Mouse (Mus musculus) midbrain, embryonic 16.5 days (tissue): Measurements from ENCODE around the gene Pde4d. TPM values are rescaled to one million over a fixed set of nuclear protein-coding genes. Genes with fewer than 3 reads are reported as not detected.

Experiments
- ATAC-seq: fragments of 200-750 bp; cut with Nextera tagmentation; 2 replicates; pipeline ENCODE4 v1.8.0; 2017; ENCODE audit warnings: moderate TSS enrichment
- H3K27ac ChIP-seq: fragments of 300-500 bp; sonication (generic); 2 replicates; pipeline ENCODE4 v1.5.1; 2014; ENCODE audit warnings: mild to moderate bottlenecking, low read length, mixed read lengths
- H3K27me3 ChIP-seq: fragments of 300-500 bp; sonication (generic); 2 replicates; pipeline ENCODE4 v1.6.1; 2014; ENCODE audit warnings: low read depth, low read length, mixed read lengths; ENCODE audit not compliant: control insufficient read depth, insufficient read depth
- H3K36me3 ChIP-seq: fragments of 300-500 bp; sonication (generic); 2 replicates; pipeline ENCODE4 v1.6.1; 2014; ENCODE audit warnings: mild to moderate bottlenecking, low read length, moderate library complexity, mixed read lengths; ENCODE audit not compliant: control insufficient read depth, insufficient read depth
- H3K4me1 ChIP-seq: fragments of 300-500 bp; sonication (generic); 2 replicates; pipeline ENCODE4 v1.6.1; 2014; ENCODE audit warnings: mild to moderate bottlenecking, low read length, mixed read lengths; ENCODE audit not compliant: control insufficient read depth, insufficient read depth
- H3K4me2 ChIP-seq: fragments of 300-500 bp; sonication (generic); 2 replicates; pipeline ENCODE4 v1.6.1; 2014; ENCODE audit warnings: mild to moderate bottlenecking, low read length, mixed read lengths
- H3K4me3 ChIP-seq: fragments of 300-500 bp; sonication (generic); 2 replicates; pipeline ENCODE4 v1.5.1; 2014; ENCODE audit warnings: low read depth, mild to moderate bottlenecking, low read length, moderate library complexity, mixed read lengths
- H3K9ac ChIP-seq: fragments of 300-500 bp; sonication (generic); 2 replicates; pipeline ENCODE4 v1.6.1; 2014; ENCODE audit warnings: low read depth, low read length, mixed read lengths
- H3K9me3 ChIP-seq: fragments of 300-500 bp; sonication (generic); replicated peaks from 2 replicates; pipeline ENCODE4 v1.6.1; 2014; ENCODE audit warnings: mild to moderate bottlenecking, low read length, mixed read lengths; ENCODE audit not compliant: control insufficient read depth, poor library complexity, severe bottlenecking
- WGBS: fragments of 180-500 bp; shearing (Covaris S2); extraction: QIAGEN DNeasy Blood & Tissue Kit; methylation state at CpG from one replicate; pipeline ENCODE4 v1.1.7; 2014; 5-methylcytosine and 5-hydroxymethylcytosine counted together
- polyA plus RNA-seq: library from polyadenylated mRNA; unstranded; fragments of >200 nt; fragmentation: Nextera tagmentation; extraction: Ambion mirVana; gene quantifications from 2 replicates; pipeline ENCODE4 v1.2.1, GENCODE M21; 2015

Gene Pde4d
- polyA plus RNA-seq, 1 experiment from 2014 or later = 22.6 TPM

- 68% methylated on average over 12 of the region's 12 CpGs for WGBS
- Histone ChIP-seq H3K4me1 (no peaks in the 10 kb centered on the region), H3K9me3 (no peaks in the 10 kb centered on the region), H3K36me3 (no peaks in the 10 kb centered on the region), H3K4me3 (no peak overlapping the region), H3K9ac (no peak overlapping the region), H3K27me3 (no peaks in the 10 kb centered on the region), H3K27ac (no peak overlapping the region), H3K4me2 (no peak overlapping the region)
- peak; percentile 56 for ATAC-seq
These were observed 1108.9 kb downstream of the Pde4d start for GRCm38 (mm10) chr13:109558341-109559257.

- no peak overlapping the region for H3K4me3 ChIP-seq
- ATAC-seq = no peak
- no peaks in the 10 kb centered on the region for H3K4me1 ChIP-seq
- WGBS = 82% methylated on average over 4 of the region's 4 CpGs
- H3K4me2 ChIP-seq = no peak overlapping the region
- H3K27ac ChIP-seq = no peak overlapping the region
- no peaks in the 10 kb centered on the region for H3K9me3 ChIP-seq
- H3K9ac ChIP-seq = no peak overlapping the region
- no peaks in the 10 kb centered on the region for H3K36me3 ChIP-seq
- H3K27me3 ChIP-seq = no peaks in the 10 kb centered on the region
These were observed 1110.5 kb downstream of the Pde4d start for GRCm38 (mm10) chr13:109560261-109560660.

- H3K4me3 ChIP-seq = no peak overlapping the region
These were observed 1119.1 kb downstream of the Pde4d start for GRCm38 (mm10) chr13:109568638-109569468.

GRCm38 (mm10) chr13:109569491-109569890 is 1119.7 kb downstream of the Pde4d start:
- H3K9ac ChIP-seq = no peak overlapping the region
- no peak for ATAC-seq

More at GRCm38 (mm10) chr13:109568638-109569468, 1119.1 kb downstream of the Pde4d start:
- Histone ChIP-seq H3K9me3 (no peaks in the 10 kb centered on the region), H3K4me2 (no peak overlapping the region), H3K27me3 (no peaks in the 10 kb centered on the region), H3K4me1 (no peaks in the 10 kb centered on the region), H3K27ac (no peak overlapping the region), H3K36me3 (no peaks in the 10 kb centered on the region), H3K9ac (no peak overlapping the region)
- WGBS = 79% methylated on average over 20 of the region's 20 CpGs
- ATAC-seq = no peak

GRCm38 (mm10) chr13:109576725-109577124 is 1127.0 kb downstream of the Pde4d start:
- Histone ChIP-seq H3K4me2 (no peak overlapping the region), H3K27ac (no peak overlapping the region), H3K9ac (no peak overlapping the region), H3K36me3 (no peaks in the 10 kb centered on the region), H3K4me3 (no peak overlapping the region), H3K27me3 (no peaks in the 10 kb centered on the region), H3K4me1 (peaks cover 2% of the 10 kb centered on the region; the same call in 1 of the 2 replicates), H3K9me3 (no peaks in the 10 kb centered on the region)
- WGBS = 37% methylated on average over 1 of the region's 1 CpGs
- no peak for ATAC-seq

More at GRCm38 (mm10) chr13:109569491-109569890, 1119.7 kb downstream of the Pde4d start:
- no peaks in the 10 kb centered on the region for H3K4me1 ChIP-seq
- H3K9me3 ChIP-seq = no peaks in the 10 kb centered on the region
- no peaks in the 10 kb centered on the region for H3K36me3 ChIP-seq
- H3K4me3 ChIP-seq = no peak overlapping the region
- WGBS = 74% methylated on average over 5 of the region's 5 CpGs
- H3K27me3 ChIP-seq = no peaks in the 10 kb centered on the region
- no peak overlapping the region for H3K27ac ChIP-seq
- no peak overlapping the region for H3K4me2 ChIP-seq

GRCm38 (mm10) chr13:109577454-109577853 is 1127.7 kb downstream of the Pde4d start:
- H3K36me3 ChIP-seq = no peaks in the 10 kb centered on the region
- no peak for ATAC-seq
- H3K27ac ChIP-seq = no peak overlapping the region
- 66% methylated on average over 5 of the region's 5 CpGs for WGBS
- H3K4me3 ChIP-seq = no peak overlapping the region
- peaks cover 2% of the 10 kb centered on the region; the same call in 1 of the 2 replicates for H3K4me1 ChIP-seq
- H3K27me3 ChIP-seq = no peaks in the 10 kb centered on the region
- H3K4me2 ChIP-seq = no peak overlapping the region
- no peak overlapping the region for H3K9ac ChIP-seq
- no peaks in the 10 kb centered on the region for H3K9me3 ChIP-seq

GRCm38 (mm10) chr13:109577901-109578300 is 1128.2 kb downstream of the Pde4d start:
- Histone ChIP-seq H3K4me2 (no peak overlapping the region), H3K27ac (no peak overlapping the region), H3K4me1 (peaks cover 2% of the 10 kb centered on the region; the same call in 1 of the 2 replicates), H3K9ac (no peak overlapping the region), H3K4me3 (no peak overlapping the region), H3K36me3 (no peaks in the 10 kb centered on the region), H3K9me3 (no peaks in the 10 kb centered on the region), H3K27me3 (no peaks in the 10 kb centered on the region)
- no peak for ATAC-seq
- 47% methylated on average over 4 of the region's 4 CpGs for WGBS

- WGBS = 78% methylated on average over 16 of the region's 16 CpGs
- Histone ChIP-seq H3K4me2 (no peak overlapping the region), H3K4me3 (no peak overlapping the region), H3K9me3 (no peaks in the 10 kb centered on the region), H3K27ac (no peak overlapping the region; the same call in 1 of the 2 replicates), H3K9ac (0 out of 2 replicates have a peak overlapping the region, but pooled peaks have one; percentile 6), H3K4me1 (peaks cover 2% of the 10 kb centered on the region; the same call in 1 of the 2 replicates), H3K27me3 (no peaks in the 10 kb centered on the region), H3K36me3 (no peaks in the 10 kb centered on the region)
- no peak for ATAC-seq
These were observed 1131.7 kb downstream of the Pde4d start for GRCm38 (mm10) chr13:109581284-109582070.
